Mouse (Mus musculus) thymus, postnatal 14 days (tissue): ENCODE results near the gene Acss3.

Experiments used
- DNase-seq: peaks from one replicate; pipeline ENCODE4 v3.0.0; 2021

Gene Acss3

DNA sequence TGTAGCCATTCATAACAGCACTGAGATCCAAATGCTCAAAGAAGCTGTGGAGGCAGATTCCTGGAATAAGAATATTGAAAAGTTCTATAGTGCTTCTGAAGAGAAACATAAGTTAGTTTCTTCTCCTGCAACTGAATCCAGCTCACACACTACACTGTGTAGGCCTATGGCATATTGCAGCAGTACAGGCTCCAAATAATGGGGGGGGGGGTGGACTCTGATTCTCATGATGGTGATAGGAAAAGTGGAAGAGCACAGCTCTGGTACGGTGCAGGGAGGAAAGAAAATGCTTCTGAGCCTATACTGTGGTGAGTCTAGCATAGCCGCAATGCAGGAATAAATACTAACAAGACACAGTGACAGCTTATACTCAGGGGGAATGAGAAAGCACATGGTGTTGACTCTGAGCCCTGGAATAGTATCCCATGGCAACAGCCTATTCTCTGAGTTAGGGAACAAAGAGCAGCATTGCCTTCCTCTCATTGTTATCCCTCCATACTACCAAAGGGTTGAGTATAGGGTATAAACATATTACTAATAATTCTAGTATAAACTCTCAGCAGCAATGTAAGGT, 125.3 kb downstream of the Acss3 start:
- no peak for DNase-seq

- no peak for DNase-seq
Measured at GRCm38 (mm10) chr10:106989478-106989877, 134.0 kb downstream of the Acss3 start.

GRCm38 (mm10) chr10:106975193-106976141, 148.0 kb downstream of the Acss3 start:
- no peak for DNase-seq

DNA sequence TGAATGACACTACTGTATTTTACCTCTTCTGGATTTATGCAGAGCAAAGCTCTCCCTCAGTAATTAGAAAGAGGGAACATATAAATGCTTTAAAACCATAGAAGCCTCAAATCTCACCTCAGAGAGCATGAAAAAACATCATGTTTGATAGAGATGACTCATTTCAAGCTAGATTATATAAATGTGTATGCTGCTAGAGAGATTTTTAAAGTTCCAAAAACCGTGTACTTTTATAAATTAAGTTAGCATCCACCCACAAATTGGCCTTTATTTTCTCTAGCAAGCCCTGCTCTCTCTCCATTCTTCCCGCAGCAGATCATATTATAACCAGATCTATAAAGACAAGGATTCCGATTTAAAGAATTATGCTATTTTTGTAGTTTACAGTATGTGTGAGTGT, 164.4 kb downstream of the Acss3 start:
- no peak for DNase-seq

DNA sequence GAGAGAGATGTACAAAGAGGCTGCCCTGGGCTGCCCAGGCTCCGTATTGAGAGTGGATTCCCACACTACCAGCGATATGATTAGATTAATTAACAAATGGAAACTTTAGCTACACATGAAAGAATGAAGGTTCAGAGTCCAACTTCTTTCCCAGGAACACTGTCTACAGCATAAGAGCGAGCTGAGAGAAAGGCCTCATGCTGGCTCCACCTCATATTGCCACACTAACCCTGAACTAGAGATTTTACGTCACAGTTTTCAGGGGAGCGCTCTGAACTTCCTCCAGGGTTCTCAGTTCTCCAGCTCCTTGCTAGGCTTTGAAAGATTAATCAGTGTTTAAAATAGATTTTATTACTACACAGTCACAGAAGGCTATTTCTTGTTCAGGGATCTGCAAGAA, 182.1 kb downstream of the Acss3 start:
- DNase-seq: no peak

GRCm38 (mm10) chr10:106939441-106939840, 184.0 kb downstream of the Acss3 start:
- DNase-seq: no peak

DNA sequence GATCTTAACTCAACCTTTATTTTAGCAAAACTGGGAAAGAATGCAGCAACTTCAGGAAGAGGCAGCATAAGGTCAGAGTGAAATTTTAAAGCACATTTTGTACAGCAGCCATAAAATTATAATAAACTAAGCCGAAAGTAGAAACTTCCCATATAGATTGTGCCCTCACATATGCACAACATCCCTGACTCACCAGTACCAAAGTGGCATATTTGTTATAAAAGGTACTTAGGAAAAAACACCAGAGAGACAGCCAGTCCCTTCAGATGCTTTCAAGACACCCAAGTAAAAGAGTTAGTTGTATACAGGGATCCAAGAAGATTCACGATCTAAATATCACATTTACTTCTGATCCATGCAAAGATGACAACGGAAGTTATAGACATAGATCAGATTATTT, 184.6 kb downstream of the Acss3 start:
- DNase-seq: no peak

DNA sequence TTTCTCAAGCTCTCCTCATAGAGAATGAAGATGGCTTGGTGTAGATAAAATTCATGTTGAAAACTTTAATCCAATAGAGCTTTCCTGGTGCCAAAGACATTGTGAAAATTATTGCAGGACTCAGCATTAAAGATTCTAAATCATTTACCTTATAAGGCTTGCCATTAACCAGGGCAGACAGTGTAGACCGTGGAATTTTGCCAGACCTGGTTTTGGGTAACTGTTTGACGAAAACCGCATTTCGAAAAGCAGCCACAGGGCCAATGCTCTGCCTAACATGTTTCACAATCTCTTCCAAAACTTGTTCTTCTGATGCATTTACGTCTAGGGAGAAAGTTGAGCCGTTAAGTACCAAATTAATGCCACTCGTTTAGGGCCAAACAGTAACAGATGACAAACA, 186.5 kb downstream of the Acss3 start:
- no peak for DNase-seq

DNA sequence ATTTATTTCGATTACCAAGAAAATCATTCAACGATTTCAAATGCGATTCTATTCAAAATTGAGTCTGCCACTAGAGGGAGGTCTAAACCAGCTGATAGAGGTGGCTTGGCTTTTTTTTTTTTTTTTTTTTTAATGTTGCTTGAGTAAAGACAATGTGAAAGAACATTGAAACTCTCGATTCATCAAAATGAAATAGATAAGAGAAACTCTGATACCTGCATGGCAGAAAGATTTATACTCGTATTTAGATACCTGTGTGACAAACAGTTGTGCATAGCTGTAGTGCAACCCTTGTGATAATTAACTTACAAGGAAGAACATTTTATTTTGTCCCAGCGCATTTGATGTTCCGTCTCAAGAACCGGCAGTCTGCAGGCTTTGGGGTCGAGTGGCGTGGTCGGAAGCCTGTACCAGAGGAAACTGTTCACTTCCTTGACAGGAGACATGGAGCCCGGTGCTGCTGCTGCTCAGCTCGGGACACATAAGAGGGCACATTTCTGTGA, 190.8 kb downstream of the Acss3 start:
- DNase-seq: no peak

DNA sequence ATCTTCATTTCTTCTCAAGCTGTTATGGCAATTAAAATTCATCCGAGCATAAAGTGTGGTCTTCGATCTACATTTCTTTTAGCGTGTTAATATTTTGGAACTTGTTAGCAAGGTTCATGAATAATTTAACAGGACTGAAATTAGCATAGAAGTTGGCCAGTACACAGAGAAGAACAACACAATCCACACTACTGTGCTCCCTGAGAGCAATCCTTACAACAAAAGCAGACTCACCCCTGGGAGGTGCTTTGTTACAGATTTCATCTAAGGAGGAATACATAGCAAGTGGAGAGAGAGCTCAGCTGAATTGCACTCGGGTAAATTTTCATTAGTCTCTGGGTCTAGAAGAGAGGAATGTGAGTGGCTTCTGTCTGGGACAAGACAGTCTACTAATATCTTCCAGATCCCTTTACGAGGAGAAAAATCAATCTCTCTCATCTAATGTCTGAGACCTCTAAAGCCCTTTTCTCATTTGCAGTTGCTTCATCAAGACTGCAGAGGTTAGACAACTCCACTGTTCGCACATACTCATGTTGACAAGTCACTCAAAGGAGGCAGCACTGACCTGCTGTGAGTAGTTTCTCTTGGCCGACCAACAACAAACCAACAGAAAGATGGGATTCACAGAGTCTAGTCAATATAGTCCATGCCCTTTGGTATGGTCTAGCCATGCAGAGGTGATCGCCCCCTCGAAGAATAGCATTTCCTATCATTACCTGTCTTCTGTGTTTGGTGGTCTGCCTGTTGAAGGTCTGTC, 194.7 kb downstream of the Acss3 start:
- DNase-seq: no peak

GRCm38 (mm10) chr10:106924798-106925197, 198.7 kb downstream of the Acss3 start:
- no peak for DNase-seq

DNA sequence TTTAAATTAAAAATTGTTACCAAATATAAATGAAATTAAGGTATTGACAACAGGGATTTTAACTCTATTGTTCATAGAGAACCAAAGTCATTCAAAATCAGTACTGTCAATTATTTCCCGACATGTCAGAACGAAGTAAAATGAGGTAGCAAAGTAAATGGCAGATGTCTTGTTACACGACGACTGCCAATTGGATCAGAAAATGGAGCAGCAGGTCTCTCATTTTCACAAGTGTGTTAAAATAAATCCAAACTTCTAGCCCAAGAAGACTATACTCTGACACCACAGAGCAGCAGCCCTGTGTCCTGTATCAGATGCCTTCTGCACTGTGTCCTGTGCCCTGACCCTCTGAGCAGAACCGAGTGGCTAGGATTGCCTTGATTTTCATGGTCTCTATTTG, 199.1 kb downstream of the Acss3 start:
- DNase-seq: no peak

DNA sequence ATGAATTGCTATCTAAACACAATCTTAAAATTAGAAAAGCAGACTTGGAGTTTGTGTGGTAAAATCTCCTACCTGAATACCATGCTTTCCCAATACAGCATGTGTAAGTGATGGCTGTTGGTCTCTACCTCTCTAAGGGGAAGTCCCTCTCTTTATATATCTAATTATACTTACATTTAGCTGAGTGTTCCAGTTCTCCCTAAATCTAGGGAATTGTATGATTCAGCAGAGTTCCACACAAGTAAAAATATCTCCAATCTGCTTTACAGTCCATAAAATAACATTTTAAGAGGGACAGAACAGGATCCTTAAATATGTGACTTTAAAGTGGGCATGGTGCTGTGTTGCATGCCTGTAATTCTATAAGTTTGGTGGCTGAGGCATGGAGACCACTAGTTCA, 208.6 kb downstream of the Acss3 start:
- DNase-seq: no peak

DNA sequence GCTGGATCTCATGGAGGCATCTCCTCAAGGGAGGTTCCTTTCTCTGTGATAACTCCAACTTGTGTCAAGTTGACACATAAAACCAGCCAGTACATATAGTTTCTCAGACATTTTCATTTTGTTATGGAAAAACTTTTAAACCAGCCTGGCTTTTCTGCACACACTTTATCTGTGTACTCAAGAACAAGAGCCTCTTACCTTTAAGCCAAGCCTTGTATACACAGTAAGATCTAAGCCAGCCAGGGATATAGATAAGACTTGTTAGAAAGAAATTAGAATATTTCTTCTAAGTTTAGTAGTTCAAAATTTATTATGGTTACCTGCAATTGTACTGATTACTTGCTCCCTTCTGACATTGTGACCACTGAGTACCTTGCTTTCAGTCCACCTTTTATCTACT, 209.2 kb downstream of the Acss3 start:
- no peak for DNase-seq

DNA sequence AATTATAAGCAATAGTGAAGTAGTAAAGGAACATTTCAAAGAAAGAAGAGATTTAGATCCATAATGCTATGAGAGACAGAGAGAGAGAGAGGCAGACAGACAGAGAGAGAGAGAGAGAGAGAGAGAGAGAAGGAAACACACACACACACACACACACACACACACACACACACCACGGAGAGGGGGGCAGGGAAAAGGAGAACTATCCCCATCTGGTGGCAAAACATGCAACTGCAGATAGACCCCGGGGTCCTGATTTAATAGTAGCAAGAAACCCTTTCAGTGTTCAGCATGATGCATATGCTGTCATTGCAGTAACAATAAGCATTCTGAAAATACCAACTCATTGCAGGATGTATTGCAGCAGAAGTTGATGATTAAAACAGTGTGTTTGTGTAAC, 210.4 kb downstream of the Acss3 start:
- DNase-seq: no peak

DNA sequence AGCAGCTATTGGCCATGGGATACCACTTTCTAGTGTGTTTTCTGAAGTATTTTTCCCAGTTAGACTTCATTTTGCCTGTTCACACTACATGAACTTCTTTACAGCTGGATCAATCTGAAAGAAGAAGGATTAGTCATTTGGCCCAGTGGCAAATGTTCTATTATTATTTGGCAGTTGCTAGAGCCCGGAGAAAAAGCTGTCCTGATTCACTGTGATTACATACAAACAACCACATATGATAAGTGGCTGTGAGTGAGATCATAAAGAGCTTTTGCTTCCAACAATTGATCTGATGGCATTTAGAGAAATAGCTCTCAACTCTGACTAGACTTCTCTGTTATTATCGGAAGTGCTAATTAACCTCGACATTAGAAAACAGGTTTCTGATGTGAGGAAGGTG, 213.4 kb downstream of the Acss3 start:
- no peak for DNase-seq

GRCm38 (mm10) chr10:106896351-106896750, 227.1 kb downstream of the Acss3 start:
- no peak for DNase-seq
